Mouse (Mus musculus) heart, postnatal 36 days (tissue): ENCODE data around the gene Cnbd2. TPM values are rescaled to one million over a fixed set of nuclear protein-coding genes. Genes with fewer than 3 reads are reported as not detected.

Source experiments
- DNase-seq, 2 experiments: peaks; one replicate each; pipeline ENCODE4 v3.0.0; 2021 to 2022
- intact Hi-C: fragments of 180-260 bp; cut with DNase I; formaldehyde crosslinking; loops from one replicate; pipeline ENCODE4 v1.15.1; 2025
- microRNA-seq, 2 experiments: library from miRNA; unstranded; fragments of <30 nt; microRNA quantifications; one replicate each; pipeline ENCODE4 v1.2.0; 2021; ENCODE audit warnings: borderline number of aligned reads in 2 of 2
- total RNA-seq, 2 experiments: library from RNA; stranded (reverse); gene quantifications; 2 replicates each; pipeline ENCODE4 v1.2.3; 2021

Cnbd2 gene
- total RNA-seq, 2 experiments from 2014 or later, result 0.98 to 1.1 TPM

GRCm38 (mm10) chr2:156421381-156422110, 109.4 kb downstream of the Cnbd2 start:
- intact Hi-C loops, result loop anchor here (5.0 kb wide), 1 partner anchor 76 kb away; no protein-coding TSS in a partner anchor
- no peak for DNase-seq

- intact Hi-C loops, result loop anchor here (5.0 kb wide), 1 partner anchor 75 kb away; no protein-coding TSS in a partner anchor
- peak in 1 of 2 experiments; percentile 14 for DNase-seq
Observed at GRCm38 (mm10) chr2:156422631-156423030, 110.5 kb downstream of the Cnbd2 start.

GRCm38 (mm10) chr2:156423672-156424071, 111.6 kb downstream of the Cnbd2 start:
- intact Hi-C loops, result loop anchor here (5.0 kb wide), 1 partner anchor 74 kb away; no protein-coding TSS in a partner anchor
- no peak for DNase-seq

Small RNA genes lying within 50 kb of the gene (microRNA-seq; reads per million reads assigned to microRNA genes)
- gene Gm22758 (0 reads per million in 2 experiments), gene Gm22759 (0 reads per million in 2 experiments)

Other genes starting within 250 kb of the Cnbd2 start
- 1 to 10 TPM in 1 of 2 experiments, under 1 TPM in 1; 0.87 to 1.5 TPM for gene Spag4, start 247.1 kb upstream of the Cnbd2 start, total RNA-seq
- gene Cpne1, start 200.3 kb upstream of the Cnbd2 start, total RNA-seq, result 10 to 100 TPM; 15.2 to 17.5 TPM
- 10 to 100 TPM; 11.1 to 11.5 TPM for gene Rbm12, start 200.3 kb upstream of the Cnbd2 start, total RNA-seq
- 10 to 100 TPM in 1 of 2 experiments, 1 to 10 TPM in 1; 9.0 to 13.6 TPM for gene Gm28036, start 185.2 kb upstream of the Cnbd2 start, total RNA-seq
- 100 to 1,000 TPM; 345 to 377 TPM for gene Romo1, start 168.3 kb upstream of the Cnbd2 start, total RNA-seq
- gene Nfs1, start 168.1 kb upstream of the Cnbd2 start, total RNA-seq, result 10 to 100 TPM; 86.3 to 93.6 TPM
- gene Rbm39, start 132.1 kb upstream of the Cnbd2 start, total RNA-seq, result 100 to 1,000 TPM; 143 to 146 TPM
- 10 to 100 TPM; 19.3 to 23.8 TPM for gene Phf20, start 115.8 kb upstream of the Cnbd2 start, total RNA-seq
- 10 to 100 TPM; 83.0 to 88.0 TPM for gene Scand1, start 405 bp downstream of the Cnbd2 start, total RNA-seq
- 1 to 10 TPM; 6.3 to 9.1 TPM for gene Epb41l1, start 108.6 kb downstream of the Cnbd2 start, total RNA-seq
- 10 to 100 TPM; 22.1 to 28.0 TPM for gene Aar2, start 235.3 kb downstream of the Cnbd2 start, total RNA-seq